Mouse (Mus musculus) thymus, adult 18-20 months (tissue): ENCODE measurements around the gene Pomgnt2.

Source experiments
- DNase-seq, 2 experiments: peaks; one replicate each; pipeline ENCODE4 v3.0.0; 2022; ENCODE audit warnings: mixed read lengths in 2 of 2

The Pomgnt2 gene

DNA sequence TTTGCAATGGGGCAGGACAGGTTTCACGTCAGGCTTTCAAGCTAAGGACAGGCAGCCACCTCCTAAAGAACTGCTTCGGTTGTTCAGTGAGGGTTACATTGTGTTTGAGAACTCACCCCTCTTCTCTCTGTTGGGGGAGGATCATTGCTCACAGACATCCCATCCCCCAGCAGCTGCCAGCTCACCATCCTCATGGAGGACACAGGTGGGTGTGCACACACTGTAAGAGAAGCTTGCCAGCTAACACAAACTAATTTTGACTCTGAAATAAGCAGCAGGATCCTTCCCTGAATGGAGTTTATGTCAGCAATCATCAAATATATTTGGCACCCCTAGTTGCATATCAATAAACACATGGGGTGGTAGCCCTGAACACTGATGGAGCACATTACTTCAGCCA lies 15.9 kb upstream of the Pomgnt2 start:
- DNase-seq: no peak

GRCm38 (mm10) chr9:122010751-122011150 lies 13.8 kb upstream of the Pomgnt2 start:
- DNase-seq: no peak

- DNase-seq: no peak
Observed at GRCm38 (mm10) chr9:122008876-122009275, 12.0 kb upstream of the Pomgnt2 start.

DNA sequence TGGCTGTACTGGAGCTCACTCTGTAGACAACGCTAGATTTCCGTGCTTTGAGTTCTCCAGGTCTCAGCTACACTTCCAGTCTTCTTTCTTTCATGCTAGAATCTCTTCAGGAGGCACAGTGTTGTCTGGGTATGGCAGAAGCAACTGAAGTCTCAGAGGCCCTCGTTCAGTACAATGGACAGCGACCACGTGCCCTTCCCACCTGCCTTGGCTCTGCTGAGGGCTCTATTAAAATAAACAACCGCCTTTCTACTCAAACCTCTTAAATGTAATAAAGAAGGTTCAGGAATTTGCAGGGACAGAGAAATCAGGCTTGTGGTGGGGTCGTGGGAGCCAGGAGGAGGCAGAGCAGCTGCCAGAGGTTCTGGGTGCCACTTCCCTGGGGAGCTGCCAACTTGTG lies 9.7 kb upstream of the Pomgnt2 start:
- no peak for DNase-seq

DNA sequence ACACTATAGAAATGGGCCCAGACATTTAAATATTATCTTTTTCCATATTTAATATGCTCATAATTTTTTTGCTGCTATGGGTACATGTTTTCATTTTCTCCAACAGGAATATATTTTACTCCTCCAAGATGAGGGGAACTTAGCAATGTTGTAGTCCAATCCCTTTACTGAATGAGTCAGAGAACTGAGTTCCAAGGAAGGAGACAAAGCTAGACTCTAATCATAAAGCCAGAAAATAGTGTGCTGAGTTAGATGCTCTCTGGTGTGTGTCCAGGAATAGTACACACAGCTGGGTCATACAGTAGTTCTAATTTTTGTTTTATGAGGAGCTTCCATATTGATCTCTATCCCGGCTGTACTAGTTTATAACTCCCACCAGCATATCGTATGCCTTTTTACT lies 9.3 kb upstream of the Pomgnt2 start:
- no peak for DNase-seq

GRCm38 (mm10) chr9:121997978-121998377 lies 1.1 kb upstream of the Pomgnt2 start:
- DNase-seq: no peak

DNA sequence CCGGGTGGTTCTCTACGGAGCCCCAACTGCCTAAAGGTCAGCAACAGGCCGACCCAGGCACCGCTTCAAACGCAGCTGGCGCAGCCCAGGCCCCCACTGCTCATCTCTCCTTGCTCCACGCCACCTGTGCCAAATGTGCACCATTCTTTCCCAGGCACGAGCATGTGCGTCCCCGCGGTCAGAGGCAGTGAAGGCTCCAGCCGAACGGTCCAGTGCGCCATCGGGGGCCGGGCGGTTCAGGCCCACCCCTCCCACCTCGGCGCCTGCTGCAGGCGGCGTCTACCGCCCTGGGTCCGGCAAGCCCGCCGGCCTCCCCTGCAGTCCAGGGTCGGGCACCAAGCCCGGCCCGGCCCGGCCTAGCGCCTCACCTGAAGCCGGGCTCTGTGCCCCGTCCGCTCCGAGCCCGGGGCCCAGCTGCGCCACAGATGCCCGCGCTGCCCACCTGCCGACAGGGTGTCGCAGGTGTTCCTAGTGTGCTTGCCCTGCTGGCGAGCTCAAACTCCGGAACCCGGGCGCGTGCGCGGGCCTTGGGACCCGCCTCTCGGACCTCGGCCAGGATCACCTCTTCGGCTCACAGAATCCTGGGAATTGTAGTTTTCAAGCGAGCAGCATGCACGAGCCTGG lies 1.3 kb downstream of the Pomgnt2 start:
- peak; percentile 40 to 55 for DNase-seq

DNA sequence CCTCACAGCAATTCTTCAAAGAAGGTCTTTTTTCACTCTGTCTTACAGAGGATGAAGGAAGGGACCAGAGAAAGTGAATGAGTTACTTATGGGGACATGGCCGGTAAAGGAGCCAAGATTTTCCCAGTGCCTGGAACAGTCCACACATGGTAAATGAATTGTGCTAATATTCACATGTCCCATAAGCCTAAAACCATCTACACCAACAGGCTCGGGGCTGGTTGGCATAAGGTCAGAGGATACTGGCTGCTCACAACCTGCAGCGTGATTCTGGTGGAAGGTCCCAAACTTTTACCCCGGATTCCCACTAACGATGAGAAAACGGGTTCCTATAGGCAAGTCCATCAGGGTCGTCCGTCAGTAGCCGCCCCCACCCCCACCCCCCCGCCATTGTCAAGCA lies 1.8 kb downstream of the Pomgnt2 start:
- no peak for DNase-seq

GRCm38 (mm10) chr9:121993047-121993446 lies 3.9 kb downstream of the Pomgnt2 start:
- peak; percentile 61 to 78 for DNase-seq

GRCm38 (mm10) chr9:121991041-121991440 lies 5.9 kb downstream of the Pomgnt2 start:
- no peak for DNase-seq

GRCm38 (mm10) chr9:121989536-121989935 lies 7.4 kb downstream of the Pomgnt2 start:
- no peak for DNase-seq

DNA sequence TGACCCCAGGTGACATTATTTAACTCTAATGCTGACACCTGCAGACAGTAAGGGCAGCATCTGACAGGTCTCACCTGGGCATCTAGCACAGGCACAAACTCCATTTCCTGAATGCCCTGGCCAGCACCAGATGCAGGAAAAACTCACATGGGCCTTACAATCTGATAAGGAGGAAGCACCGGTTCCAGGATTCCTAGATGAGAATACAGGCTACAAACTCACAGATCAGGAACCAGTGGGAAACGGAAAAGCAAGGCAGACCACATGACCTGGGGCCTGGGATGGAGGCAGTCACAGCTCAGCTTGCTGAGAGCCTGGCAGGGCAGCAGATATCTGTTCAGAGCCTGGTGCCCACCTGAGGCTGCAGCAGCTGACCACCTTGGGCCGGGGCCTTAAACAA lies 8.0 kb downstream of the Pomgnt2 start:
- no peak for DNase-seq

DNA sequence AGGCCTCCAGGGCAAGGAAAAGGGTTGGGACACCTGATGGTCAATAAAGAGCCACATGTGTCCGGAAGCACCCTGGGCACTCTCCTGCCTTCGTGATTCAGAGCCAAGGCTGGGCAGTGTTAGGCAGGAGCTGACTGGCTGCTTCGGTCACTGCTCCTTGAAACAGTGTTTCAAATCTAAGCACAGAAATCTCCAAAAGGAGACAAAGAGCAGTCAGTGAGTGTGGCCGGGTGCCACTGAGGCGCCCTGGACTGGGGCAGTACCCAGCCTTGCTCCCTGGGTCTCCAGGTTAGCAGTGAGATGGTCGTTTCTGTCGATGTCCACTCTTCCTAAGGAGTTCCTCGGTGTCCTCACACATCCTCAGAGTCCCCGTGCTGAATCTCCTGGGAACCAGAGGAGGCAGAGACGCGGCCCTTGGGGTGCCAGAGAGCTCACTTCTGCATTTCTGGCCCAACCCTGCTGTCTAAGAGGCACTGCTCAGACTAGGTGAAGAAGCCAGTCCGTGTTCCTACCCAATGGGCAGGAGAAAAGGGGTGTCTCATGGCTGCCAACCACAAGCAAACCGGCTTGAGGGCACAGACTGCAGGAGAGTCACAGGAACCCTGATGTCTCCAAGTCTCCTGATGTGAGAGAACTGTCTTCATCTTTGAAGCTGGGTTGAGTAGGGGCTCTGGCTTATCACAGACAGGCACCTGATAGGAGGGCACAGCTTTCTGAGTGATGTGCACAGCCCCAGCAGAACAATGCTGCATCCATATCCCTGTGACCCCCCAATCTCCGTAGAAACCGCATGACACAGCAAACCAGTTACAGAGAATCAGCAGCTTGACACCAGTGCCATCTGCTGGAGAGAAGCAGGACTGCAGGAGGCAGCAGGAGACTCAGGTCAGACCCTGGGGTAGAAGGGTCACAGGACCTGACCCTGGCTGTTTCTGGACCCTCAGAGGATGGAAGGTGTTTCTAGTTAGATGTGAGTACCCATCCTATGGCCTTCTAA lies 12.1 kb downstream of the Pomgnt2 start:
- peak; percentile 43 to 49 for DNase-seq

DNA sequence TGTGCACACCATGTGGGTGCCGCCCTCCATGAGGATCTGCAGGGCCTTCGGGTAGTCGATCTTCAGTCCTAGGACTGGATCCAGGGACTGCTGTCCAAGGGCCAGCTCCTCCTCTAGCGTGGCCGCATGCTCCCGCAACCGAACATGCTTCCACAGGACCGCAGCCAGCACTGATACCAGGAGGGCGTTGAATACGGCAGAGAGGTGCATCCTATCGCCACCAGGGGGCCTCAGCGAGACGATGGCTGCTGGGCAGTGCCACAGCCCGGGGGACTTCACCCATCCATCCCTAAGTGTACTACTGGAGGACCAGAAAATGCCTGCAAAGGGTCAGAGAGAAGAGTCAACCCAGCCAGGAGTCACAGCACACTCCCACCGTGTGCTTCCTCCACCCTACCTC lies 13.4 kb downstream of the Pomgnt2 start:
- peak in 1 of 2 experiments; percentile 44 for DNase-seq

DNA sequence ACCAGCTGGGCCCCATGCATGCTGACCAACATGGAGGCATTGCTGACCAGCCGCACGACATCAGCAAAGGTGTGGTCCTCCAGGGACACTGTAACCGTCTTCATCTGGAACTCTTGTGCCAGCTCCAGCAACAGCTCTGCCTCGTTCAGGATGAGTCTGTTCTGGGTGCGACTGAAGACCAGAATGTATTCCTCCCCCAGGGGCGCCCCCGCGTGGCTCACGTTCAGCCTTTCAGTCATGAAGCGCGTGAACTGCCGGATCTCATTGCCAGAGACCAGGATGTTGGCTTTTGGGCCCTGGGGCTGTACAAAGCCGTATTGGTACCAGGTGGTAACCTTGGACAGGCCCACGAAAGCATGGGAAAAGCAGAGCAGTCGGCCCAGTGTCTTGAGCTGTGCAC lies 14.2 kb downstream of the Pomgnt2 start:
- no peak for DNase-seq

DNA sequence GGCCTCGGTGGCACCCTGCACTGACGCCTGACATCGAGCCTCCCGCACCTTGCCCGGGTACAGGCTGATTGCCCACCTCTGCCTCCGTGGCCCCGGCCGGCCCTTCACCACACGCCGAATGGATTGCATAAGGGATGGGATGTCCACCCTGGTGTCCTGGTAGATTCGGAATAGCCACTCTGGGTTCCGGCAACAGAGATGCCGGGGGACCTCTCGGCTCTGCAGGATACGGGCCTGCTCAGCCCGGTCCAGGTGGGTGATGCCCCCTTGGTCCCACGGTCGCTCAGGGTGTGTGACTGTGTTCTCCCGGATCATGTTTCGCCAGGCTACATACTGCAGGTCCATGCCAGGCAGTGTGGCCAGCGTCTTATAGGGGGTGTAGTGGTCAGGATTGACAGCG lies 14.7 kb downstream of the Pomgnt2 start:
- no peak for DNase-seq

GRCm38 (mm10) chr9:121981466-121982105 lies 15.3 kb downstream of the Pomgnt2 start:
- no peak for DNase-seq

DNA sequence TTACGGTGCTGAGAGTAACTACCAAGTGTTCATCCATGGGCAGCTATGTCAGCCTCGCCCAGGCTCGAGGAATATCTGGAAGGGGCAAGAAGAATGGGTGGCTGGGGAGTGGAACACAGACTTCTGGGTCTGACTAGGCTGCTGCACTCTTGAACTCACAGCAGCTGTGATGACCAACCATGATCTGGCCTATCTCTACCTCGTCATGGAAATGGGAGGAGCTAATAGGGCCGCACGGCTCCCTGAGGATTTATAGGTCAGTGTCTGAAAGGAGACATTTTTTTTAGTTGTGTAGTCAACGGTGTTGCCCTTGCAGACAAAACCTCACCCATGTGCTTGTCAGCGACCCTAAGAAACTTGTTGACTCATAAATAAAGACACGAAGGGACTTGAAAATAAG lies 15.9 kb downstream of the Pomgnt2 start:
- DNase-seq: no peak

GRCm38 (mm10) chr9:121975321-121975720 lies 21.6 kb downstream of the Pomgnt2 start:
- DNase-seq: no peak

DNA sequence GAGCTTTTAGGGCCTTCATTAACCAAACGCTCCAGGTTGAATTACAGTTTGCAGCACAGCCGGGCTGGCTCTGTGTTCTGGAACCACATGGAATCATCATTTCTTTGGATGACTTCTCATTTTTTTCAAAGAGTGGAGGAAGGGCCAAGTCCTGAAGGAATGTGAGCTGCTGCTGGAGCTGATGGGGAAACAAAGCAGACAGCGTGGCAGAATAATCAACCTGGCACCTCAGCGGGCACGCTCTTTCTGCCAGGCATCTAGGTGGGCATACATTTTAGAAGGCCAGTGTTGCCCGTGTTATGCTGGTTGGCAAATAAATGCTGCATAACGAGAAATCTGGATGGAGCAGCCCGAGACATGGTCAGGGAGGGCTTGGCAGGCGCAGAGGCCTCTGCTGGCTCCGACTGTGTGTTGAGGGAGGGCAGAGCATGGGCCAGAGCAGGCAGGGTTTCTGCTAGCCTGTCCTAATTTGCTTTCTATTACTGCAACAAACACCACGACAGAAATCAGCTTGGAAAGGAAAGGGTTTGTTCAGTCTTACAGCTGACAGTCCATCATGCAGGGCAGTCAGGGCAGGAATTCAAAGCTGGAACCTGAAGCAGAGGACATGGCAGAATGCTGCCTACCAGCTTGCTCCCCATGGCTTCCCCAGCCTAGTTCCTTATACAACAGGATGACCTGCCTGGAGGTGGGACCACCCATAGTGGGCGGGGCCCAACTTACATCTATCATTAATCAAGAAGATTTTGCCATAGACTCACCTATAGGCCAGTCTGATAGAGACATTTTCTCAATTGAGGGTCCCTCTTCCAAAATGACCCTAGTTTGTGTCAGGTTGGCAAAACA lies 22.5 kb downstream of the Pomgnt2 start:
- DNase-seq: no peak

- DNase-seq: no peak
Observed at GRCm38 (mm10) chr9:121973207-121973606, 23.7 kb downstream of the Pomgnt2 start.

DNA sequence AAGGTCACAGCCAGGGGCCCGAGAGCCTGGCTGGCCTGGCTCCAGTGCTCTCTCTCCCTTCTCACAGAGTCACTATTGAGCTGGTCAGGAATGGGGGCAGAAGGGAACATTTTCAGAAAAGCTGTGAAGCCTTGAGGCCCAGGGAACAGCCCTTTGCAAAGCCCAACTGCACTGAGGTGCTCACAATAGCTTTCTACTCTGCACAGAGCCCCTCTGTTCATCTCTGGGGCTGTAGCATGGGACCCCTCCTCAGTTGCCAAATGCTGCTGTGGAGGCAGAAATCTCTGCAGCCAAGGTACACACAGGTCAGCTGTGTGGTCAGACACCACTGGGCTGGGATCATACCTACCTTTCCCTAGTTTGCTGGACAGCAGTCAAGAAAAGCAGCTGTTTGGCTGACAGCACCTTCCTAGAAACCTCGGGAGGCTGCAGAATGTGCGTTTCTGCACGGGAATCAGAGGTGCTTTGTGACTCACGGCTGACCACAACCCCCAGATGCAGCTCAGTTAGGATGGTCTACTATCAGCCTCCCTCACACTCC lies 27.0 kb downstream of the Pomgnt2 start:
- DNase-seq: no peak
